Mouse (Mus musculus) midbrain, embryonic 14.5 days (tissue): Measurements from ENCODE around the gene Gse1. TPM values are rescaled to one million over a fixed set of nuclear protein-coding genes. Genes with fewer than 3 reads are reported as not detected.

ENCODE experiments used
- ATAC-seq: fragments of 200-750 bp; cut with Nextera tagmentation; 2 replicates; pipeline ENCODE4 v1.8.0; 2017; ENCODE audit warnings: moderate number of reproducible peaks, moderate library complexity; ENCODE audit not compliant: low FRiP score, low TSS enrichment
- DNase-seq: peaks from one replicate; pipeline ENCODE4 v3.0.0-alpha.2; 2015
- H3K27ac ChIP-seq: fragments of 300-500 bp; sonication (generic); replicated peaks from 2 replicates; pipeline ENCODE4 v1.5.1; 2014; ENCODE audit warnings: mild to moderate bottlenecking, low read depth, low read length, moderate library complexity
- H3K27me3 ChIP-seq: fragments of 300-500 bp; sonication (generic); 2 replicates; pipeline ENCODE4 v1.6.1; 2014; ENCODE audit warnings: low read length, control low read depth, mixed read lengths; ENCODE audit not compliant: control insufficient read depth, insufficient read depth
- H3K36me3 ChIP-seq: fragments of 300-500 bp; sonication (generic); 2 replicates; pipeline ENCODE4 v1.6.1; 2014; ENCODE audit warnings: low read length, control low read depth; ENCODE audit not compliant: control insufficient read depth, insufficient read depth
- H3K4me1 ChIP-seq: fragments of 300-500 bp; sonication (generic); 2 replicates; pipeline ENCODE4 v1.6.1; 2014; ENCODE audit warnings: mild to moderate bottlenecking, antibody characterized with exemption, low read length, control low read depth; ENCODE audit not compliant: control insufficient read depth, insufficient read depth
- H3K4me2 ChIP-seq: fragments of 300-500 bp; sonication (generic); 2 replicates; pipeline ENCODE4 v1.6.1; 2014; ENCODE audit warnings: mild to moderate bottlenecking, low read length, moderate library complexity
- H3K4me3 ChIP-seq: fragments of 300-500 bp; sonication (generic); replicated peaks from 2 replicates; pipeline ENCODE4 v1.5.1; 2014; ENCODE audit warnings: low read depth, low read length
- H3K9ac ChIP-seq: fragments of 300-500 bp; sonication (generic); replicated peaks from 2 replicates; pipeline ENCODE4 v1.6.1; 2014; ENCODE audit warnings: mild to moderate bottlenecking, low read length, moderate library complexity
- H3K9me3 ChIP-seq: fragments of 300-500 bp; sonication (generic); 2 replicates; pipeline ENCODE4 v1.6.1; 2016; ENCODE audit warnings: low read length, control low read depth, mixed read lengths; ENCODE audit not compliant: control insufficient read depth
- WGBS: fragments of 180-500 bp; shearing (Covaris S2); extraction: QIAGEN DNeasy Blood & Tissue Kit; methylation state at CpG from one replicate; pipeline ENCODE4 v1.1.7; 2014; 5-methylcytosine and 5-hydroxymethylcytosine counted together
- polyA plus RNA-seq: library from polyadenylated mRNA; unstranded; fragments of >200 nt; fragmentation: Nextera tagmentation; extraction: Ambion mirVana; gene quantifications from 2 replicates; pipeline ENCODE4 v1.2.1, GENCODE M21; 2014

Gse1 gene
- polyA plus RNA-seq, 1 experiment from 2014 or later = 28.6 TPM

DNA sequence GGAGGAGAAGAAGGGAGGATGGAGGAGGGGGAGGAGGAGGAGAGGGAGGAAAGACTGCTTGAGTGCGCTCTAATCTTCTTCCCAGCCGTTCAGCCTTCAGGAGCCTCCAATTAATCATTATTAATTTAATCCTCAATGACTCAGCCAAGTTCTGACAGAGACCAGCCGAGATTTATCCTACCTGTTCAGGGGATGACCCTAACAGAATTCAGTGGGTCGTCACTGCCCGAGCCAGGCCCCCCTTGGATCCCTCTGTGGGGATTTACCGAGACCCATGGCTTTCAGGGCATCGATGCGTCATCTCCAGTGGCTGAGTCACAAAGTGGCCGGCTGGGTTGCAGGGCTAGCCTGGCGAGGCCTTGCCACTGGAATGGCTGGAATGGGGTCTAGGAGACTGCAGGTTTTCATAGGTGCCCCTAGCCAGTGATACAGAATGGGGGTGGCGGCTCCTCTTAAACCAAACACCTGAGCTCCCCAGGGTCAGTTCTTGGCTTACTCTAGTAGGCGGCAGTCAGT lies 90.3 kb downstream of the Gse1 start:
- H3K4me1 ChIP-seq = peaks cover 29% of the 10 kb centered on the region
- H3K9ac ChIP-seq = no peak overlapping the region
- H3K36me3 ChIP-seq = no peaks in the 10 kb centered on the region
- ATAC-seq (no peak), DNase-seq (no peak)
- no peak overlapping the region for H3K27ac ChIP-seq
- H3K4me3 ChIP-seq = no peak overlapping the region
- H3K27me3 ChIP-seq = no peaks in the 10 kb centered on the region
- no peaks in the 10 kb centered on the region for H3K9me3 ChIP-seq
- H3K4me2 ChIP-seq = no peak overlapping the region
- WGBS = 50% methylated on average over 12 of the region's 12 CpGs

DNA sequence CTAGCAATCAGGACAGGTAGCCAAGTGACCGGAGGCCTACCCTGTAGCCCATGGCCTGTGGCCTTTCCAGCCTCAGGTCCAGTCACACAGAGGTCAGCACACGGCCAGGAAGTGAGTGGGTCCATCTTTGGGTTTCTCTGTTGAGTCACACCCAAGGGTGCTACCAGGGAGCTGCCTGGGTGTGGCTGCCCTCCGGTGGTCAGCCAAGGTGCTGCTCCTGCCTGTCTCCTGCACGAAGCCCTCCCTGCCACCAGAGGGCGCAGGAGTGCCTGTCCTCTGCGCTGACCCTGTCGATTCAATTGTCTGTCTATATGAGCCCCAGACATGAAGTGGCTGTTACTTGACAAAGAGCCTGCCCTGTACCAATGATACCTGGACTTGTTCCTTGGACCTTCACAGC lies 91.2 kb downstream of the Gse1 start:
- H3K4me1 ChIP-seq = peaks cover 37% of the 10 kb centered on the region
- no peaks in the 10 kb centered on the region for H3K9me3 ChIP-seq
- DNase-seq (peak; percentile 84), ATAC-seq (no peak; the same call in 1 of the 2 replicates)
- no peak overlapping the region for H3K27ac ChIP-seq
- no peak overlapping the region for H3K4me3 ChIP-seq
- no peaks in the 10 kb centered on the region for H3K27me3 ChIP-seq
- H3K9ac ChIP-seq = no peak overlapping the region
- H3K36me3 ChIP-seq = no peaks in the 10 kb centered on the region
- H3K4me2 ChIP-seq = no peak overlapping the region
- 22% methylated on average over 7 of the region's 7 CpGs for WGBS

DNA sequence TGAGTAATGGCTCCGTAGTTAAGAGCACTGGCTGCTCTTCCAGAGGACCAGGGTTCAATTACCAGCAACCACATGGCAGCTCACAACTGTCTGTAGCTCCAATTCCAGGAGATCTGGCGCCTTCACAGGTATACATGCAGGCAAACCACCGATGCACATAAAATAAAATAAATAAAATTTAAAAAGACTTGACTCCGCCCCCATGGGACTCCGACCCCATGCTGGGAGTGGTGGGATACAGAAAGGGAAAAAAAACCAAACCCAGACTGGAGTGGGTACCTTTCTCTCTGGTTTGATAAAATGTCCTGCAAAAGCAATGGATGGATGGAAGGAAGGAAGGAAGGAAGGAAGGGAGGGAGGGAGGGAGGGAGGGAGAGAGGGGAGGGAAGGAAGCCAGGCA lies 91.9 kb downstream of the Gse1 start:
- Histone ChIP-seq H3K36me3 (no peaks in the 10 kb centered on the region), H3K9me3 (no peaks in the 10 kb centered on the region), H3K4me3 (no peak overlapping the region), H3K27me3 (no peaks in the 10 kb centered on the region), H3K9ac (no peak overlapping the region), H3K27ac (no peak overlapping the region), H3K4me2 (no peak overlapping the region), H3K4me1 (peaks cover 39% of the 10 kb centered on the region)
- WGBS = 85% methylated on average over 5 of the region's 5 CpGs
- ATAC-seq (no peak), DNase-seq (no peak)

DNA sequence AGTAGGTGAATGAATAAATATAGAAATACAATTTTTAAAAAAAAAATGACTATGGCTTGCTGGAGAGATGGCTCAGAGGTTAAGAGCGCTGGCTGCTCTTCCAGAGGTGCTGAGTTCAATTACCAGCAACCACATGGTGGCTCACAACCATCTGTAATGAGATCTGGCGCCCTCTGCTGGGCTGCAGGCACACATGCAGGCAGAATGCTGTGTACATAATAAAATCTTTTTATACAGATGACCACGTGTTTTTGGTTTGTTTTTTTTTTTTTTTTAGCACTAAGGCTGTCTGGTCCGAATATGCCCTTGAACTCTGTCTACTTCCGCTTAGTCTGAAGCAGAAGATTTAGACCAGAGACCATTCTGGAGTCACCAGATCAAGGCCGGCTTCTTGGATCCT lies 93.5 kb downstream of the Gse1 start:
- no peak overlapping the region for H3K4me2 ChIP-seq
- peak; percentile 64 for DNase-seq
- WGBS = 41% methylated on average over 6 of the region's 6 CpGs
- no peaks in the 10 kb centered on the region for H3K36me3 ChIP-seq
- no peaks in the 10 kb centered on the region for H3K27me3 ChIP-seq
- no peak overlapping the region for H3K27ac ChIP-seq
- H3K9ac ChIP-seq = no peak overlapping the region
- no peak overlapping the region for H3K4me3 ChIP-seq
- no peak for ATAC-seq
- no peaks in the 10 kb centered on the region for H3K9me3 ChIP-seq
- H3K4me1 ChIP-seq = peaks cover 39% of the 10 kb centered on the region

DNA sequence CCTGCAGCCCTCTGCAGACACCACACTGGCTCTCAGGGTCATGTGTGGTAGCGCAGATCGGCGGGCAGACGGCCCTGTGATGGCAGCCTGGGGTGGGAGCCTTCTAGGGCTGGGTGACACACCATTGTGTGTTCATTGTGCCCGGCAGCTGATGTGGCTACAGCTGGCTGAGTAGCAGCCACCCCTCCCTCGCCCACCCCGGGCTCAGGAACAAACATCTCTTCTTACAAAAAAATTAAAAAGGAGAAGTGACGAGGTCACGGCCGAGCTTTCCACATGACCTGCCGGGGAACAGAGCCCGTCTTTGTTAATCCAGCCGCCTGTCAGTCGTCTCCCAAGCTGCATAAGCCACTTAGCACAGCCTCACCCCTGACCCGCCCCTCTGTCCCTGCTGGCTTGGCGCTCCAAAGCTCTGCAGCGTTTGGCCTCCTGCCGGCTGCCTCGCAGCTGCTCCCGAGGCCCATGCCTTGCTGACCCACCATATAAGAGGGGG lies 94.7 kb downstream of the Gse1 start:
- Histone ChIP-seq H3K9me3 (no peaks in the 10 kb centered on the region), H3K36me3 (no peaks in the 10 kb centered on the region), H3K4me1 (peaks cover 33% of the 10 kb centered on the region), H3K9ac (no peak overlapping the region; the same call in 1 of the 2 replicates), H3K4me3 (no peak overlapping the region), H3K4me2 (peak overlapping the region; percentile 29), H3K27ac (peak overlapping the region; percentile 83), H3K27me3 (no peaks in the 10 kb centered on the region)
- peak; percentile 80 for DNase-seq
- ATAC-seq = peak; percentile 63; the same call in 1 of the 2 replicates
- WGBS = 2% methylated on average over 20 of the region's 20 CpGs

DNA sequence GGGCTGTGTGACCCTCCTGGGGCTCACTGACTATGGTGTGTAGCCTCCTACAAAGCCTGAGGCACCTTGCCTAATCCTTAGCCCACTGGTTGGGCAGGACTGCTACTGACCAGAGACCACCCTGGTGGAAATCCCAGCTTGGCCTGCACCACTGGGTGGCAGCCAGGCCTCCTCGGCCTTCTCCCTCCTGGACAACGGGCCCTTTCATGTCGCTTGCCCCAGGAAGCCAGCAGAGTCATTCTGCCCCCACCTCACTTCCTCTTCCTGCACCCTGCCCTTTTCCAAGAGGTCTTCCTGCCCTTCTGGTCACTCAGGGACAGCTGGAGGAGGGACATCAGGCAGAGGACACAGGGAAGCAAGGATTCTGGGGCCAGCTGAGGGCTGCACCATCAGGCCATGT lies 96.3 kb downstream of the Gse1 start:
- H3K9ac ChIP-seq = no peak overlapping the region
- no peak overlapping the region for H3K4me2 ChIP-seq
- H3K4me1 ChIP-seq = peaks cover 31% of the 10 kb centered on the region
- DNase-seq = no peak
- 54% methylated on average over 3 of the region's 3 CpGs for WGBS
- ATAC-seq = no peak
- no peaks in the 10 kb centered on the region for H3K36me3 ChIP-seq
- H3K27ac ChIP-seq = peak overlapping the region; percentile 22; the same call in 1 of the 2 replicates
- H3K27me3 ChIP-seq = no peaks in the 10 kb centered on the region
- H3K9me3 ChIP-seq = no peaks in the 10 kb centered on the region
- H3K4me3 ChIP-seq = no peak overlapping the region

DNA sequence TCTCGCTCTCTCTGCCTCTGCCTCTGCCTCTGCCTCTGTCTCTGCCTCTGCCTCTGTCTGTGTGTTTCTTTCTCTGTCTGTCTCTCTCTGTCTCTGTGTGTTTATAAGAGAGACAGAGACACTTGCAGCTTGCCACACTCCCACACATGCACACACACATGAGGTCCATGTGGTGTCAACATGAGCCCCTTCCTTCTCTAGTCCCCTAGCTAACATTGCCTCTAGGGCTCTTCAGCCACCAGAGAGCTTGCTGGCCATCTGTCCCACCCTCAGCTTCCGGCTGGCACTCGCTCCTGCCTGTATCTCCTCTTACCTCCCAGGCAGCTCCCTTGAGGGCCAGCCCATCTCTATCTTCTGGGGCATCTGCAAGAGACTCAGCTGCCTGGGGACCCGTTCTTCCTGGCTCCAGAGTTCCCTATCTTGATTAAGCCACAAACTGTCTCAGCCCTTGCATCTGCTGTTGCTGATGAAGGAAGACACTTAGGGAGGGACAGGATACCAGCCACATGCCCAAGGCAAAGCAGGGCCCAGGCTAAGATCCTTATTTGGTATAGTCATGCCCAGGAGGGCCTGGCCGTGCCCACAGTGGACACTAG lies 97.0 kb downstream of the Gse1 start:
- peaks cover 31% of the 10 kb centered on the region for H3K4me1 ChIP-seq
- no peaks in the 10 kb centered on the region for H3K27me3 ChIP-seq
- H3K4me2 ChIP-seq = no peak overlapping the region
- H3K27ac ChIP-seq = peak overlapping the region; percentile 22; the same call in 1 of the 2 replicates
- H3K4me3 ChIP-seq = no peak overlapping the region
- no peak overlapping the region for H3K9ac ChIP-seq
- 53% methylated on average over 5 of the region's 5 CpGs for WGBS
- H3K36me3 ChIP-seq = no peaks in the 10 kb centered on the region
- DNase-seq (no peak), ATAC-seq (no peak)
- no peaks in the 10 kb centered on the region for H3K9me3 ChIP-seq

DNA sequence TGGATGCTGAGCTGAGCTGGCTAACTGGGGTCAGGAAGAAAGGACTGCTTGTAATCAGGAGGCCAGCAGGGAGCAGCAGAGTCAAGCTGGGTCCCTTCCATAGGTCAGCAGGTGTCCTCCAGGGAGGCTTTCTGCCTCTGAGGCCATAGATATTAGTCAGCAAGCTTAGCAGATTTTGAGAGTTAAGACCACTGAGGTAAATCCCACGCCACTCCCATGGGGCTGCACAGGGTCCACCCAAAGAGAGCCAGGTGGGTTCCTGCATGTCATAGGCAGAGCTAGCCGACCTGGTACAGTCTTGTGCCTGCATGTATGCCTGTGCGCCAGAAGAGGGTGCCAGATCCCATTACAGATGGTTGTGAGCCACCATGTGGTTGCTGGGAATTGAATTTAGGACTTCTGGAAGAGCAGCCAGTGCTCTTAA lies 98.9 kb downstream of the Gse1 start:
- WGBS = 44% methylated on average over 3 of the region's 3 CpGs
- no peak overlapping the region for H3K27ac ChIP-seq
- DNase-seq (peak; percentile 60), ATAC-seq (no peak)
- H3K4me2 ChIP-seq = no peak overlapping the region
- H3K9ac ChIP-seq = no peak overlapping the region
- peaks cover 29% of the 10 kb centered on the region for H3K4me1 ChIP-seq
- H3K4me3 ChIP-seq = no peak overlapping the region
- no peaks in the 10 kb centered on the region for H3K36me3 ChIP-seq
- no peaks in the 10 kb centered on the region for H3K27me3 ChIP-seq
- H3K9me3 ChIP-seq = no peaks in the 10 kb centered on the region

DNA sequence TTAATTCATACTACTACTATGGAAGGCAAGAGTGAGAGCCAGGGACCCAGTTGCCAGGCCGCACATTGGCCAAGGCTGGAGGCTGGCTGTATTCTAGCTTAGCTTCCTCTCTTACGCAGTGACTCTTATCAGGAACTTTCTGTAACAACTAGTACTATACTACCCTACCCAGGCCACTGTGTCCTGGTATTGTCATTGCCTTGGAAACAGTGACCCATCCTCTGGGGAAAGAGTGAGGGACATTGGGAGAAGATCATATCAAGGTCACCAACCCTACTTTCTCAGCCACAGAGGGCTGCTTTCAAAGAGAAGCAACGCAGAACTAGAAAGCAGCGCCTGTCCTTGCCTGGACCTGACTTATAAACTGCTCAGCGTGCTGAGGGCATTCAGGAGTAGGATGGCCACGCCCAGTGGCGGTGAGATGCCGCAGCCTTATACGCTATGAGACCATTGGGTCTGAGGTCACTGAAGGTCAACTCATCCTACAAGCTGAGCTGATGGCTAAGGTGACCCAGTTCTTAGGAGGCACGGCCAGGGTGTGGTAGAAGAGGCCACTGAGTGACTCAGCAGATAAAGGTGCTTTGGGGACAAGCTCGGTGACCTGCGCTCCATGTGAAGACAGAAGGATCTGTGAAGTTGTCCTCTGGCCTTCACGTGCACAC lies 100.2 kb downstream of the Gse1 start:
- no peak overlapping the region for H3K4me3 ChIP-seq
- no peak overlapping the region for H3K9ac ChIP-seq
- no peaks in the 10 kb centered on the region for H3K27me3 ChIP-seq
- no peak overlapping the region for H3K4me2 ChIP-seq
- peaks cover 19% of the 10 kb centered on the region for H3K4me1 ChIP-seq
- H3K27ac ChIP-seq = no peak overlapping the region
- no peaks in the 10 kb centered on the region for H3K36me3 ChIP-seq
- DNase-seq (no peak), ATAC-seq (no peak)
- 91% methylated on average over 13 of the region's 13 CpGs for WGBS
- H3K9me3 ChIP-seq = no peaks in the 10 kb centered on the region
